In the genomic region with DNA sequence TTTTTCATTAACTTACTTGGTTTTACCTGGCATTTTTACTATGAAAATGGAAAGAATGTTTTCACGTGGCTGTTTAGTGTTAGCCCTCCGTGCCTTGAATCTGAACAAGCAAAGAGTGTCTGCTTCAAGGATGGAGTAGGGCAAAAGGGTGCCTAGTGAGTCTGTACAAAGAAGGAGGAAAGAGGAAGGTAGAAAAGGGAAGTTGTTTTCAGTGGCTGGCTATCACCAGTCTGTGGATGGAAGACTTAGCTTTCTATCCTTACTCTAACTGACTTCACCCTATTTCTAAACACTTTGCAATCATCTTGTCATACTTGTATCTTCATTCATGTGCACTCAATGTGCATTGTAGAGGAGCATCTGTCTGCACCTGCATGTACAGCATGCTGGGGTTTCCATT, we compare ENCODE assay signal across 16 mouse cellular contexts.
"Had no signal": no experiment of that assay in that cellular context is flagged by ENCODE, and none has a peak within 500 bp of the region (broad histone marks: within the 10 kb centered on the region; RNA-seq: fewer than 3 reads in every experiment).

No protein-coding gene starts in this region.

- H3K4me3 ChIP-seq: limb, embryonic 10.5 days; liver, embryonic 15.5 days; megakaryocyte, embryonic 14.5 days; myocyte; neural tube, embryonic 15.5 days had no signal

- H3K27ac ChIP-seq: kidney, postnatal 0 days; limb, embryonic 10.5 days; liver, embryonic 15.5 days; neural tube, embryonic 15.5 days; stomach, postnatal 0 days had no signal

- ATAC-seq: lung, postnatal 0 days had no signal

- DNase-seq: kidney, adult 9 months; kidney, postnatal 36 days; lung, adult 2 months; lung, postnatal 36 days; midbrain, embryonic 14.5 days; right cerebral cortex, postnatal 4 days; spleen, adult 18-20 months; thymus, postnatal 4 days had no signal
